Mouse (Mus musculus): Measurements from ENCODE around the gene Tmem126b. TPM values are rescaled to one million over a fixed set of nuclear protein-coding genes. Genes with fewer than 3 reads are reported as not detected.

The Tmem126b gene
- polyA plus RNA-seq, 1 experiment from 2014 or later: 34.5 TPM

DNA sequence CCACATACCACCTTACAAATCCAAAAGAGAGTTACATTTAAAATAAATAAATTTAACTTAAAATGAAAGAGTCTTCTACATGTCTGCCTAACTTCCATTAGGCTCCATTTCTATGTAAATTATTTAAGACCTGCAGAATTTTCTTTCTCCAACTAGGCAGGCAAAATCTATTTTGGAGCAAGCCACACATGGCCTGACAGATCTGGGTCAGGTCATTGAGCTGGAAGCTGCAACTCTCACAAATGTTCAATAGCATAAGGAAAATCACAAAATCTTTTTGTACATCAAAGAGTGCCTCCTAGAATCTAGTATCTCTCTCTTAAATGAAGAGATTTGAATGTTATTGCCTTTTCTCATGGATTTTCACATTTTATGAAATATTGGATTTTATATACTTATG, 43.6 kb downstream of the Tmem126b start:
- Histone ChIP-seq H3K36me3 (ENCODE audit: control insufficient read depth, insufficient read depth, low read length) (no peaks in the 10 kb centered on the region), H3K9me3 (ENCODE audit: control insufficient read depth, low read length) (no peaks in the 10 kb centered on the region), H3K9ac (ENCODE audit: low read length) (no peak overlapping the region), H3K4me1 (replicated peaks; ENCODE audit: control insufficient read depth, insufficient read depth, low read length) (no peaks in the 10 kb centered on the region), H3K27me3 (ENCODE audit: control insufficient read depth, insufficient read depth, low read depth, low read length) (no peaks in the 10 kb centered on the region), H3K4me2 (ENCODE audit: low read depth, low read length) (no peak overlapping the region), H3K4me3 (ENCODE audit: low read length) (no peak overlapping the region), H3K27ac (ENCODE audit: low read length) (no peak overlapping the region)
- ATAC-seq (ENCODE audit: low read depth): no peak

DNA sequence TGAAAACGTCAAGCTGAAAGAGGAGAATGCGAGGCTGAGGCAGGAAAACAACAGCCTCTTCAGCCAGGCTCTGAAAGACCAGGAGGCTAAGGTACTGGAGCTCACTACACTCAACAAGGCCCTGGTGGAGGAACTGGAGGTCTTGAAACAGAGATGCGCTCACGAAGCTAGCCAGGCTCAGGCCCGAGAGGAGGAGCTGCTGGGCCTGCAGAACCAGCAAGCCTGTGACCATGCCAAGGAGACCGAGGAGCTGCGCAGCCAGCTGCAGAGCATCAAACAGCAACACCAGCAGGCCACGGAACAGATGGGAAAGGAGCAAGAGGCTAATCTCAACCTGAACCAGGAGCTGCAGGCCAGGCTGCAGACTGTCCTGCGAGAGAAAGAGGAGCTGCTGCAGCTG, 48.8 kb downstream of the Tmem126b start:
- WGBS: 53% methylated on average over 9 of the region's 9 CpGs
- Histone ChIP-seq H3K27ac (ENCODE audit: low read length) (no peak overlapping the region), H3K9ac (ENCODE audit: low read length) (peak overlapping the region; percentile 56; the same call in 1 of the 2 replicates), H3K9me3 (ENCODE audit: control insufficient read depth, low read length) (no peaks in the 10 kb centered on the region), H3K4me2 (ENCODE audit: low read depth, low read length) (peak overlapping the region; percentile 72), H3K27me3 (ENCODE audit: control insufficient read depth, insufficient read depth, low read depth, low read length) (no peaks in the 10 kb centered on the region), H3K36me3 (ENCODE audit: control insufficient read depth, insufficient read depth, low read length) (no peaks in the 10 kb centered on the region), H3K4me3 (ENCODE audit: low read length) (peak overlapping the region; percentile 44), H3K4me1 (replicated peaks; ENCODE audit: control insufficient read depth, insufficient read depth, low read length) (0 out of 2 replicates have a peak, but pooled peaks cover 2% of the 10 kb centered on the region)
- no peak for ATAC-seq (ENCODE audit: low read depth)

DNA sequence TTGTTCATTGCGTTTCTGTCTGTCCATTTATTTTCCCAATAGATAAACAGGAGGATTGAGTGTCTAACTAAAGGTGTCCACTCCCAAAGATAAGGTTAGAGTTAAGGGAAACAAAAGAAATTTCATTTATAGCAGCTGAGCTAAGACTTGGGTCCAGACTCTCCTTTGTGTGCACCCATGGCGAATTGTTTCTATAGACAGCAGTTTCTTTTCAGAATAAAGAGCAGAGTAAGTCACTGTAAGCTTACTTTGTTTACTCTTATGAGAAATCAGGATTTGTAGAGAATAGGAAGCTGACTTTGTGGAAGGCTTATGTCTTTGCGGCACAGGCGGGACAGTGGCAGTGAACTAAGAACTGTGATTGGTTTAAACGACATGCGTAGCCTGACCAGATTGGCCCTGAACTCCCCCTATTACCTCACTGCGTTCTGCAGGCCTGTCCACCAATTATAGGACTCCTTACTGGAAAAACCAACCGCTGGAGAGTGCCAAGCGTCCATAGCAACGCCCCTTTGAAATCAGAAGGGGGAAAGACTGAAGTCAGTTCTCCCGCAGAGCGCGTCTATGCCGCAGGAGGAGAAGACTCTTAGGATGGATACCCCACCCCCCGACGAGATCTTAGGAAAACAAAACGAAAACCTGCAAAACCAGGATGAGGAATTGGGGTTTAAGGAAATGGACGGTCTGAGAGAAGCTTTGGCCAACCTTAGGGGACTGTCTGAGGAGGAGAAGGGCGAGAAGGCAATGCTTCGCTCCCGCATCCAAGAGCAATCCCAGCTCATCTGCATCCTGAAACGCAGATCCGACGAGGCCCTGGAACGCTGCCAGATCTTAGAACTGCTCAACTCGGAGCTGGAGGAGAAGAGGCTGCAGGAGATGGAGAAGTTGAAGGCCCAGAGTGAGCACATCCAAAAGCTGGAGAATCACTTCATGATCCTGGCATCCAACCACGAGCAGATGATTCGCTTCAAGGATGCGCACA, 49.5 kb downstream of the Tmem126b start, which contains the start of gene Ccdc89:
Gene Ccdc89, plus strand, starts transcription at position 558 of the 982 bp plus-strand sequence.
- H3K27me3 ChIP-seq (ENCODE audit: control insufficient read depth, insufficient read depth, low read depth, low read length): no peaks in the 10 kb centered on the region
- peak; percentile 100 for ATAC-seq (ENCODE audit: low read depth)
- no peaks in the 10 kb centered on the region for H3K36me3 ChIP-seq (ENCODE audit: control insufficient read depth, insufficient read depth, low read length)
- H3K9ac ChIP-seq (ENCODE audit: low read length): peak within 1 kb of the TSS; percentile 56
- H3K9me3 ChIP-seq (ENCODE audit: control insufficient read depth, low read length): no peaks in the 10 kb centered on the region
- H3K4me2 ChIP-seq (ENCODE audit: low read depth, low read length): peak within 1 kb of the TSS; percentile 72
- 0 out of 2 replicates have a peak, but pooled peaks cover 2% of the 10 kb centered on the region for H3K4me1 ChIP-seq (replicated peaks; ENCODE audit: control insufficient read depth, insufficient read depth, low read length)
- H3K4me3 ChIP-seq (ENCODE audit: low read length): peak within 1 kb of the TSS; percentile 44
- H3K27ac ChIP-seq (ENCODE audit: low read length): no peak within 1 kb of the TSS
- WGBS: 18% methylated on average over 29 of the region's 29 CpGs

Other genes starting within 250 kb of the Tmem126b start
- not detected in 2 replicates for gene Ccdc83, start 210.2 kb downstream of the Tmem126b start, polyA plus RNA-seq (2015; fragmentation: Nextera tagmentation; extraction: Ambion mirVana)
- 5.4 and 5.5 TPM in 2 replicates for gene Sytl2, start 173.7 kb downstream of the Tmem126b start, polyA plus RNA-seq (2015; fragmentation: Nextera tagmentation; extraction: Ambion mirVana)
- 2.1 TPM in 2 replicates for gene Ccdc89, start 49.4 kb downstream of the Tmem126b start, polyA plus RNA-seq (2015; fragmentation: Nextera tagmentation; extraction: Ambion mirVana)
- 15.6 and 16.2 TPM in 2 replicates for gene Crebzf, start 33.3 kb downstream of the Tmem126b start, polyA plus RNA-seq (2015; fragmentation: Nextera tagmentation; extraction: Ambion mirVana)
- 86.0 and 94.1 TPM in 2 replicates for gene Tmem126a, start 18.8 kb downstream of the Tmem126b start, polyA plus RNA-seq (2015; fragmentation: Nextera tagmentation; extraction: Ambion mirVana)
- 1.1 and 1.2 TPM in 2 replicates for gene Dlg2, start 671 bp upstream of the Tmem126b start, polyA plus RNA-seq (2015; fragmentation: Nextera tagmentation; extraction: Ambion mirVana)